Mouse (Mus musculus) midbrain, embryonic 11.5 days (tissue): ENCODE data around the gene Zwilch. TPM values are rescaled to one million over a fixed set of nuclear protein-coding genes. Genes with fewer than 3 reads are reported as not detected.

ENCODE experiments used
- ATAC-seq: fragments of 200-750 bp; cut with Nextera tagmentation; 2 replicates; pipeline ENCODE4 v1.8.0; 2017; ENCODE audit warnings: moderate TSS enrichment, moderate library complexity; ENCODE audit not compliant: low FRiP score
- DNase-seq: peaks from one replicate; pipeline ENCODE4 v3.0.0; 2015; ENCODE audit warnings: low spot score; ENCODE audit errors: missing footprints
- H3K27ac ChIP-seq: fragments of 300-500 bp; sonication (generic); 2 replicates; pipeline ENCODE4 v1.5.1; 2014; ENCODE audit warnings: low read depth, low read length
- H3K27me3 ChIP-seq: fragments of 300-500 bp; sonication (generic); 2 replicates; pipeline ENCODE4 v1.6.1; 2014; ENCODE audit warnings: mild to moderate bottlenecking, low read length, moderate library complexity, mixed read lengths; ENCODE audit not compliant: control insufficient read depth, insufficient read depth
- H3K36me3 ChIP-seq: fragments of 300-500 bp; sonication (generic); 2 replicates; pipeline ENCODE4 v1.6.1; 2014; ENCODE audit warnings: mild to moderate bottlenecking, low read length, moderate library complexity, mixed read lengths; ENCODE audit not compliant: control insufficient read depth, insufficient read depth
- H3K4me1 ChIP-seq: fragments of 300-500 bp; sonication (generic); 2 replicates; pipeline ENCODE4 v1.6.1; 2014; ENCODE audit warnings: low read length; ENCODE audit not compliant: control insufficient read depth, insufficient read depth
- H3K4me2 ChIP-seq: fragments of 300-500 bp; sonication (generic); 2 replicates; pipeline ENCODE4 v1.6.1; 2014; ENCODE audit warnings: mild to moderate bottlenecking, moderate library complexity
- H3K4me3 ChIP-seq: fragments of 300-500 bp; sonication (generic); 2 replicates; pipeline ENCODE4 v1.5.1; 2014; ENCODE audit warnings: low read depth, low read length
- H3K9ac ChIP-seq: fragments of 300-500 bp; sonication (generic); 2 replicates; pipeline ENCODE4 v1.6.1; 2014; ENCODE audit warnings: low read length
- H3K9me3 ChIP-seq: fragments of 300-500 bp; sonication (generic); 2 replicates; pipeline ENCODE4 v1.6.1; 2016; ENCODE audit warnings: low read length; ENCODE audit not compliant: control insufficient read depth
- WGBS: fragments of 180-500 bp; shearing (Covaris S2); extraction: QIAGEN DNeasy Blood & Tissue Kit; methylation state at CpG from one replicate; pipeline ENCODE4 v1.1.7; 2014; 5-methylcytosine and 5-hydroxymethylcytosine counted together
- polyA plus RNA-seq: library from polyadenylated mRNA; unstranded; fragments of >200 nt; fragmentation: Nextera tagmentation; extraction: Ambion mirVana; gene quantifications from 2 replicates; pipeline ENCODE4 v1.2.1, GENCODE M21; 2014

Gene Zwilch
- polyA plus RNA-seq = 30.5 and 32.8 TPM in 2 replicates

GRCm38 (mm10) chr9:64172816-64173665, at the start of gene Zwilch, which contains the start of gene Rpl4:
Zwilch (minus strand) TSS chr9:64173104.
Rpl4 (plus strand) TSS chr9:64173375.
- Histone ChIP-seq H3K27me3 (no peaks in the 10 kb centered on the region), H3K36me3 (peaks cover 25% of the 10 kb centered on the region), H3K27ac (peak within 1 kb of the TSS; percentile 85), H3K4me2 (peak within 1 kb of the TSS; percentile 75), H3K9ac (peak within 1 kb of the TSS; percentile 95), H3K4me3 (peak within 1 kb of the TSS; percentile 97), H3K4me1 (peaks cover 13% of the 10 kb centered on the region), H3K9me3 (no peaks in the 10 kb centered on the region)
- ATAC-seq (peak; percentile 85), DNase-seq (peak; percentile 100)
- under 1% methylated on average over 42 of the region's 42 CpGs for WGBS

DNA sequence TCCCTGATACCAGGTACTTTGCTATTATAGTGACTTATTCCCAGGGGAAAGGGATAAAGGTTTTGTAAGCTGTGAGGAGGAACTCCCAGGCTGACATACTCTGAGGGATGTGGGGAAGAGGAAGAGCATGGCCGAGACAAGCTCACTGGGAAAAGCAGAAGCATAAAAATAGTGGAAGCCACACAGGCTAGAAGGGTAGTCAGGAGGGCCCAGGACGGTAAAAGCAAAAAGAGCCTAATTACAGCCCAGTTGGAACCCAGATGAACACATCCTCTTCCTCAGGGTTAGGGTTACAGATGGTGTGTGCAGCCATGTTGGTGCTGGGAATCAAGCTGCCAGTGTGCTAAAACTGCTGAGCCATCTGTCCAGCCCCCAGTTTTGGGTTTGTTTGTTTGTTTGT, 49.2 kb upstream of the Zwilch start:
- 78% methylated on average over 2 of the region's 2 CpGs for WGBS
- ATAC-seq = no peak

GRCm38 (mm10) chr9:64221480-64221879, 48.6 kb upstream of the Zwilch start:
- no peaks in the 10 kb centered on the region for H3K27me3 ChIP-seq
- no peaks in the 10 kb centered on the region for H3K9me3 ChIP-seq
- H3K36me3 ChIP-seq = no peaks in the 10 kb centered on the region
- 0 out of 2 replicates have a peak, but pooled peaks cover 2% of the 10 kb centered on the region for H3K4me1 ChIP-seq
- DNase-seq (no peak), ATAC-seq (no peak)
- no peak overlapping the region for H3K4me3 ChIP-seq
- H3K9ac ChIP-seq = no peak overlapping the region
- H3K27ac ChIP-seq = no peak overlapping the region
- H3K4me2 ChIP-seq = no peak overlapping the region
- WGBS = 92% methylated on average over 4 of the region's 4 CpGs

More for the DNA sequence above, 49.2 kb upstream of the Zwilch start:
- H3K9me3 ChIP-seq = no peaks in the 10 kb centered on the region
- H3K4me1 ChIP-seq = 0 out of 2 replicates have a peak, but pooled peaks cover 2% of the 10 kb centered on the region
- DNase-seq = peak; percentile 45
- H3K4me3 ChIP-seq = no peak overlapping the region
- H3K4me2 ChIP-seq = no peak overlapping the region
- no peaks in the 10 kb centered on the region for H3K36me3 ChIP-seq
- no peaks in the 10 kb centered on the region for H3K27me3 ChIP-seq
- H3K9ac ChIP-seq = no peak overlapping the region
- H3K27ac ChIP-seq = no peak overlapping the region

GRCm38 (mm10) chr9:64220603-64221002, 47.7 kb upstream of the Zwilch start:
- no peaks in the 10 kb centered on the region for H3K9me3 ChIP-seq
- DNase-seq (peak; percentile 41), ATAC-seq (no peak)
- H3K4me1 ChIP-seq = 0 out of 2 replicates have a peak, but pooled peaks cover 2% of the 10 kb centered on the region
- no peaks in the 10 kb centered on the region for H3K27me3 ChIP-seq
- no peak overlapping the region for H3K27ac ChIP-seq
- no peaks in the 10 kb centered on the region for H3K36me3 ChIP-seq
- H3K4me3 ChIP-seq = no peak overlapping the region
- H3K4me2 ChIP-seq = no peak overlapping the region
- 50% methylated on average over 1 of the region's 1 CpGs for WGBS
- H3K9ac ChIP-seq = no peak overlapping the region

DNA sequence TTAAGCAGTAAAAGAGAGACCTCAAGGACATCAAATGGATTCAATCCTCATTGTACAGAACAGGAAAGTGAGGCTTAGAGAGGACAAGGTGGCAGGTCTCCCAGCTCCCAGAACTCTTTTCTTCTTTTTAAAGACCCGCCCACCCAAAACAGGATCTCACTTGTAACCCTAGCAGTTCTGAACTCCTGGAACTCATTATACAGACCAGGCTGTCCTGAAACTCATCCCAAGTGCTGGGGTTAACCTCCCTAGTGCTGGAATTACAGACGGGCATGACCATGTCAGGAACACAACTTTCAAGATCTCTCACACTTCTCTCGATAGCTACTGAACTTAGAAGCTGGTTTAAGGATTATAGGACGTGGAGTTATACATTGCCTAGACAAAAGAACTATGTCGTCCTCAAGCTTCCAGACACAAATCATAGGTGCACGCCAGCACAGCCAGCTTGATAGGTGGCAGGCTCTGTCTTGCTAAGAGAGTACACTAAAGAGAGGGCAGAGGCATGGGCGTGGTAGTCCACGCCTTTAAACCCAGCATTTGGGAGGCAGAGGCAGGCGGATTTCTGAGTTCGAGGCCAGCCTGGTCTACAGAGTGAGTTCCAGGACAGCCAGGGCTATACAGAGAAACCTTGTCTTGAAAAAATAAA, 47.0 kb upstream of the Zwilch start:
- ATAC-seq = no peak

GRCm38 (mm10) chr9:64219305-64219704, 46.4 kb upstream of the Zwilch start:
- 72% methylated on average over 1 of the region's 1 CpGs for WGBS
- no peaks in the 10 kb centered on the region for H3K36me3 ChIP-seq
- no peak overlapping the region for H3K4me3 ChIP-seq
- no peak overlapping the region for H3K27ac ChIP-seq
- no peaks in the 10 kb centered on the region for H3K27me3 ChIP-seq
- H3K4me2 ChIP-seq = no peak overlapping the region
- no peaks in the 10 kb centered on the region for H3K9me3 ChIP-seq
- no peak for ATAC-seq
- H3K4me1 ChIP-seq = 0 out of 2 replicates have a peak, but pooled peaks cover 2% of the 10 kb centered on the region
- H3K9ac ChIP-seq = no peak overlapping the region
- no peak for DNase-seq

More for the DNA sequence above, 47.0 kb upstream of the Zwilch start:
- no peak overlapping the region for H3K4me3 ChIP-seq
- H3K27ac ChIP-seq = no peak overlapping the region
- H3K4me1 ChIP-seq = 0 out of 2 replicates have a peak, but pooled peaks cover 2% of the 10 kb centered on the region
- WGBS = 87% methylated on average over 10 of the region's 10 CpGs
- no peaks in the 10 kb centered on the region for H3K27me3 ChIP-seq
- H3K36me3 ChIP-seq = no peaks in the 10 kb centered on the region
- H3K9ac ChIP-seq = no peak overlapping the region
- no peak overlapping the region for H3K4me2 ChIP-seq
- H3K9me3 ChIP-seq = no peaks in the 10 kb centered on the region
- peak; percentile 19 for DNase-seq

DNA sequence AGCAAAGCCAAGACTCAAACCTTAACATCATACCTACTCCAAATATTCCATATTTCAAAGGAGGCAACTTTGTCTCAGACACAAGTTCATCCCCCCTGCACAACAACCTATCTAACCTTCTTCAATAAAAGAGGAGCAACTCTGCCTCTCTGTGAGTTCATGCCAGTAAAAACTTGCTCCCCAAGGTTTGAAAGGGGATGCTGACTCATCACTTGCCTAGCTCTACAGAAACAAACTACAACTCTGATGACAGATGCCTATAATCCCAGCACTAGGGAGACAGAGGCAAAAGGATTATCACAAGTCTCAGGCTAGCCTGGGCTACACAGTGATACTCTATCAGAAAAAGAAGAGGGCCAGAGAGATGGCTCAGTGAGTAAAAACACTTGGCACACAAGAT, 45.0 kb upstream of the Zwilch start:
- Histone ChIP-seq H3K4me2 (no peak overlapping the region), H3K4me3 (no peak overlapping the region), H3K27ac (no peak overlapping the region), H3K27me3 (no peaks in the 10 kb centered on the region), H3K9ac (no peak overlapping the region), H3K4me1 (0 out of 2 replicates have a peak, but pooled peaks cover 2% of the 10 kb centered on the region), H3K36me3 (no peaks in the 10 kb centered on the region), H3K9me3 (no peaks in the 10 kb centered on the region)
- ATAC-seq (no peak), DNase-seq (no peak)

GRCm38 (mm10) chr9:64216641-64217040, 43.7 kb upstream of the Zwilch start:
- 96% methylated on average over 2 of the region's 2 CpGs for WGBS
- 0 out of 2 replicates have a peak, but pooled peaks cover 2% of the 10 kb centered on the region for H3K4me1 ChIP-seq
- no peak overlapping the region for H3K27ac ChIP-seq
- no peak overlapping the region for H3K4me3 ChIP-seq
- no peaks in the 10 kb centered on the region for H3K27me3 ChIP-seq
- DNase-seq (no peak), ATAC-seq (no peak)
- H3K9ac ChIP-seq = no peak overlapping the region
- no peak overlapping the region for H3K4me2 ChIP-seq
- no peaks in the 10 kb centered on the region for H3K9me3 ChIP-seq
- peaks cover 3% of the 10 kb centered on the region; the same call in 1 of the 2 replicates for H3K36me3 ChIP-seq

DNA sequence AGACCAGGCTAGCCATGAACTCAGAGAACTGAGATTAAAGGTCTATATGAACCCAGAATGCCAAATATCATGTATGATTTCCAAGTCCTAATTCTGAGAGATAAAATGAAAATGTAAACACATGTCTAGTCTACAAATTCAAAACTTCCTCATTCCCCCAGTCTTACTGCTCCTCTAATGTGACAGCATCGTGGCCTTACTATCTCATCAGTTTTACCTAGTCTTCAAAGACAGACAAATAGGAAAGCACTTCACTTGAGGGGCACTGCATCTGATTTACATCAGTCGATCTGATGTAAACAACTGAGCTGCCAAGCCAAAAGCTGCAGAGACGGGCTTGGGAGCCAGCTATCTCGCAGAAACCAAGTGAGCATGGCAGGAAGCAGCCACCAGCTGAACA, 43.2 kb upstream of the Zwilch start:
- Histone ChIP-seq H3K4me2 (no peak overlapping the region), H3K27ac (no peak overlapping the region), H3K36me3 (peaks cover 3% of the 10 kb centered on the region; the same call in 1 of the 2 replicates), H3K4me3 (no peak overlapping the region), H3K27me3 (no peaks in the 10 kb centered on the region), H3K9ac (no peak overlapping the region), H3K4me1 (0 out of 2 replicates have a peak, but pooled peaks cover 2% of the 10 kb centered on the region), H3K9me3 (no peaks in the 10 kb centered on the region)
- WGBS = 84% methylated on average over 4 of the region's 4 CpGs
- ATAC-seq (no peak), DNase-seq (no peak)
